Mouse (Mus musculus) G1E (cell line): ENCODE measurements around the gene Tssc4.

Experiments used
- CTCF ChIP-seq: IDR thresholded peaks from 2 replicates; pipeline ENCODE4 v1.5.1; 2012; ENCODE audit warnings: low read depth, low read length, inconsistent platforms, mixed read lengths
- POLR2AphosphoS5 ChIP-seq: IDR thresholded peaks from 2 replicates; pipeline ENCODE4 v1.6.1; 2012; ENCODE audit warnings: low read depth, low read length, inconsistent platforms; ENCODE audit not compliant: insufficient replicate concordance

DNA sequence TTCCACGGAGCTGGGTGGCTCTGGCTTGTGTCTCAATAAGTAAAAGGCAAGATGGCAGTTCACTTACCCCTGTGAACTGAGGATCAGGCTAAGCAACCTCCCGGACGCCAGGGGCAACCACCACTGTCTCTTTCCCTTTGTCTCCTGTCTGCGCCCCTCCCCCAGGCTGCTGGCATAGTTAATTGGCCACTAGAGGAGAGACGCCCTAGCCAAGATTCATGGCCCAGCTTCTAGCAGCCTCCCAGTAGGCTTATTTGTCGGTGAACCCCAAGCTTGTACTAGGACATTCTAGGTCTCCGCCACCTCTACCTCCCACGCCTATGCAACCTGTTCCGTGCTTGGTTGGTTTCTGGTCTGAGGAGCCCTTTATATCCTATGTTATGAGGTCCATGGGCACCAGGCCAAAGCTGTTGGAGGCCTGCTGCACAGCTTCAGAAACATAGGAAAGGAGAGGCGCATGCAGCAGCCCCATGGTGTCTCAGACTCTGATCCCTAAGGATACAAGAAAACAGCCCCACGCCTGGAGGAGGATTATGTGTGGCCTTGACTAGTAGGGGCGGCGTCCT lies 650 bp upstream of the Tssc4 start:
- TF ChIP-seq CTCF = no peak
- TF ChIP-seq POLR2AphosphoS5 = no peak
